Mouse (Mus musculus): ENCODE measurements around the gene Samd4b. TPM values are rescaled to one million over a fixed set of nuclear protein-coding genes. Genes with fewer than 3 reads are reported as not detected.
A peak's percentile ranks its signal among the peaks of the same experiment; 100 is the strongest.

Samd4b gene
- polyA plus RNA-seq, 1 experiment from 2014 or later = 10.5 TPM

- DNase-seq (ENCODE audit: low spot score) = no peak
Measured at GRCm38 (mm10) chr7:28447865-28448820, 149.8 kb downstream of the Samd4b start.

GRCm38 (mm10) chr7:28447101-28447830 lies 150.7 kb downstream of the Samd4b start:
- DNase-seq (ENCODE audit: low spot score) = no peak

- peak; percentile 68 for DNase-seq (ENCODE audit: low spot score)
Measured at GRCm38 (mm10) chr7:28446446-28446845, 151.5 kb downstream of the Samd4b start.

GRCm38 (mm10) chr7:28444344-28444974 lies 153.5 kb downstream of the Samd4b start:
- DNase-seq (ENCODE audit: low spot score) = no peak

- no peak for DNase-seq (ENCODE audit: low spot score)
Measured at GRCm38 (mm10) chr7:28442688-28443087, 155.3 kb downstream of the Samd4b start.

GRCm38 (mm10) chr7:28441776-28442485 lies 156.0 kb downstream of the Samd4b start:
- no peak for DNase-seq (ENCODE audit: low spot score)

GRCm38 (mm10) chr7:28440739-28441138 lies 157.2 kb downstream of the Samd4b start:
- peak; percentile 94 for DNase-seq (ENCODE audit: low spot score)

GRCm38 (mm10) chr7:28438771-28439170 lies 159.2 kb downstream of the Samd4b start:
- DNase-seq (ENCODE audit: low spot score) = no peak

GRCm38 (mm10) chr7:28437964-28438363 lies 160.0 kb downstream of the Samd4b start:
- no peak for DNase-seq (ENCODE audit: low spot score)

GRCm38 (mm10) chr7:28436932-28437570 lies 160.9 kb downstream of the Samd4b start, which contains the start of gene Gmfg:
Gene Gmfg (plus strand): TSS chr7:28437447.
- DNase-seq (ENCODE audit: low spot score) = peak; percentile 90

GRCm38 (mm10) chr7:28436271-28436904 lies 161.6 kb downstream of the Samd4b start:
- peak; percentile 100 for DNase-seq (ENCODE audit: low spot score)

- DNase-seq (ENCODE audit: low spot score) = no peak
Measured at GRCm38 (mm10) chr7:28435660-28436259, 162.2 kb downstream of the Samd4b start.

GRCm38 (mm10) chr7:28432252-28432651 lies 165.7 kb downstream of the Samd4b start:
- DNase-seq (ENCODE audit: low spot score) = no peak

GRCm38 (mm10) chr7:28430512-28430911 lies 167.4 kb downstream of the Samd4b start:
- DNase-seq (ENCODE audit: low spot score) = no peak

- DNase-seq (ENCODE audit: low spot score) = no peak
Measured at GRCm38 (mm10) chr7:28427738-28428137, 170.2 kb downstream of the Samd4b start.

GRCm38 (mm10) chr7:28423018-28423417 lies 174.9 kb downstream of the Samd4b start:
- DNase-seq (ENCODE audit: low spot score) = no peak

- DNase-seq (ENCODE audit: low spot score) = no peak
Measured at GRCm38 (mm10) chr7:28419416-28419815, 178.5 kb downstream of the Samd4b start.

GRCm38 (mm10) chr7:28418096-28418670 lies 179.8 kb downstream of the Samd4b start:
- no peak for DNase-seq (ENCODE audit: low spot score)

- no peak for DNase-seq (ENCODE audit: low spot score)
Measured at GRCm38 (mm10) chr7:28417368-28417767, 180.6 kb downstream of the Samd4b start.
